Mouse (Mus musculus): ENCODE results near the gene Arid1b.

The Arid1b gene

DNA sequence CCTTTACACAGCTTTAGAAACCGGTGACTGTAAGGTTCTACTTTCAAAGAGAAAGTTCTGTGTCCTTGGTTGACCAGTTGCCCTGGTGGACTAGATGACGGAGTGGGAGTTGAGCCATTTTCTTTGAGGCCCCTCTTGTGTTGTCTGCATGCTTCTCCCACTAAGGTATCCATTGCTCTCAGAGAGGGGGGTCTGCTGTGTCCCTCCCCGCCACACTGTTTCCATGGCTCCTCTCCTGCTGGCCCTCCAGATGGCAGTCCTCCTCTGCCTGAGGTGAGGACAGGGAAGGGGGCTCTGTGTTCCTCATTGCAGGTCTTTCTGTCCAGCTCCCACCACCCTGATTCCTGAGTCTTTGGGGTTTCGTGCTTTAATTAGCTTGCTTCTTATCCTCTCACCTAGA is 62.5 kb downstream of the Arid1b start:
- DNase-seq (ENCODE audit: low spot score in 2 of 2), result no peak

DNA sequence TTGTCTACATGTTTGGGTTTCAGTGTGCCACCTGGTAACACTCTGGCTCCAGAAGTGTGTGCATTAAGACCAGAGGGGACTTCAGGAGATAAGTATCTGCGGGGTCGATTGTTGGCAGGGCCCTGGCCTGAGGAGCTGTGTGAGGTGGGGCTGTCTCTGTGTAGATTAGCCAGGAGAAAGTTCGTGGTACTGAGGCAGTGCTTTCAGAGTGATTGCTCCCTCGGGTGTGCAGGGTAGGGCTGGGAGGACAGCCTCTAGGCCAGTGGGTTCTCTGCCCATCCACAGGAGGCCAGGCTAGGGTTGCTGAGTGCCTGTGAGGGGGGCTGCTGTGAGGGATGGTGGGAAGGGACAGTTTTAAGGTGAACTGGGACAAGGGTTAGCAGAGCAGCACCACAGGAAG is 63.2 kb downstream of the Arid1b start:
- no peak for DNase-seq (ENCODE audit: low spot score in 2 of 2)

DNA sequence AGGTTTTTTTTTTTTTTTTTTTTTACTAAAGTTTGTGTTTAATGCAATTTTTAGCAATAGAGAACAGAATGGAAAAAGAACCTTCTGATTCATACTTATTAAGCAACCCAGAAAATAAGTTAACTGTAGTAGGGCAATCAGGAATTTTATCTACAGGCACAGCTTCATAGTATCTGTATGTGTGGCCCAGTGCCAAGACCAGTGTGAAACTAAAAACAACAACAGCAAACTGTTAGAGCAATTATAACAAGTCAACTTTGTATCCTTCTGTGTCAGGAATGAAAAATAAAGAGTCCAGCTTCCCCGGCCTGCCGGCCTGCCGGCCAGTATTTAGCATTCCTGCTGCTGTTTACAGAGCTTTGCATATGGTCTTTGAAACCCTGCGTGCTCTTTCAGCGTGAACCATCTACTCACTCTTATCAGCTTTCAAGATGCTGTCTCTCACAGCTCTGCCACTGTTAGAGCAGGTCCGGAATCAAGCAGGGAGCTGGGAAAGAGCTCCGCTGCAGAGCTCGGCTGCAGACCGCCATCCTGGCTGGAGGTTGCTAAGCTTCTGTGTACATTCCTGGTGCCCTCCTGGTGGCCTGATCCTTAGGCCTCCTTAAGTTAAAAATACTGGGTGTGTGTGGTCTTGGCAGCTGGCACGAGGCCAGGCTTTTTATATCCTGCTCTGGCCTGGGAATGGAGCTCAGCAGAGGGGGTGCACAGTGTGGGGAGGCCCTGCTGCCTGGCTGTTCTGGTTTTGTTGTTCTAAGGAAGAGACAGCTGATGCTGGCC is 64.0 kb downstream of the Arid1b start:
- DNase-seq (ENCODE audit: low spot score in 2 of 2), result no peak

DNA sequence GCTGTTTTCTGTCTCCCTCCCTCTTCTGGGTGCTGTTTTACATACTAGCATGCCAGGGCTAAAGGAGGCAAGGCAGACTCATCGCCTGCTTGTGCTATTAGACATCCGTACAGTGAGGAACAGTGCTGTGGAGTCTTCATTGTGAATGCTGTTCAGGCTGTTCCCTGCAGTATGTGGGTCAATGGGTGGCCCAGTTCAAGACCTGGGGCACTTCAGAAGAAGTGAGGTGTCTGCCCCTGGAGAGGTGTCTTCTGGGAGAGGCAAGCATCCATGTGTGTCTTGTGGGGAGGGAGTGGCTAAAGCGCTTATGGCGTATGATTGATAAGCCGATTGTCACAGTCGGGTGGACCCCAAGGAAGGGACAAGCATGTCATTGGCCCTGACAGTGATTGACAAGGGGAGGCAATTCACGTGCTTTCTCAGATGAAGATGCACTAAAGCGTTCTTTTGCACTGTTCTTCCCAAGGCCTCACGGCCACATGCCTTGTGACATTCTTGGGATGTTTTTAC is 65.0 kb downstream of the Arid1b start:
- DNase-seq (ENCODE audit: low spot score in 2 of 2), result no peak

DNA sequence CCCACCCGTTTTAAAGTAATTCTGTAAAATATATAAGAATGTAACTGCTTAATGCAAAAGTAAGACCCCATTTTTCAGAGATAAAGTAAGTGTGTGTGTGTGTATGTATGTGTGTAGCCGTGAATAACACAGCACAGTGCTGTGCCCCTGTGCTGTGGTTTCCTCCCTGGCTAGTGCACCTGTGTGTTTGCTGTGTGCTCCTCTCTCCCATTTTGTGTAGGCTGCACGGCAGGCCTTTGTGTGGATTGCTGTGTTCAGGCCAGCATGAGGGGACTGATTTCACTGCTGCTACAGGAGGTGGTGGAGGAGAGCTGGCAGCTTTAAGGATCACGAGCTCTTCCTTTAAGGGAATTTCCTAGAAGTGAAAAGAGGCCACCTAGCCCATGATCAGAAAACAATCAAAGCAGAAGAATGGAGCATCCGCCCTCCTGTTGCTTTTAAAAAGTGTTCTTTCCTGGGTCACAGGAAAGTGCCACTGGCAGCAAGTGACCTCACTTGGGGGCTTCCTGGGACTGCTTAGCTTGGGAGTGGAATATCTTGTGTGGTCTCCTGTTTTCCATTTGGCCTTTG is 66.5 kb downstream of the Arid1b start:
- DNase-seq (ENCODE audit: low spot score in 2 of 2), result no peak

DNA sequence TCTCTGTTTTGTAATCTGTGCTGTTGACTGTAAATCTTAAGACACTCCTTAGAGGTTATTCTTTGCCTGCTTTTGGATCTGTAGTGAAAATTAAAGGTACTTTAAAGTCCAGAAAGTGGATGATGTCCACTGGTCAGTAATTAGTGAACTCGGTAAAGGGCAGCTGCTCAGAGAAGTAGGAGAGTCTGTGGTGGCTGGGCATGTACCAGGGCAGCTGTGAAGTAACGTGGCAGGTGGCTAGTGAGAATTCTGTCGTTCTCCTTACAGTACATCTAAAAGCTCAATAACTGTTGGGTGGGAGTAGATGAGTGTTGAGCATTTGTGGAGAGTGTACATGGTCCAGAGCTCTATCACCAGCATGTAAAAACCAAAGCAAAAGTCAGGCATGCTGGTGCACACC is 67.1 kb downstream of the Arid1b start:
- DNase-seq (ENCODE audit: low spot score in 2 of 2), result no peak

DNA sequence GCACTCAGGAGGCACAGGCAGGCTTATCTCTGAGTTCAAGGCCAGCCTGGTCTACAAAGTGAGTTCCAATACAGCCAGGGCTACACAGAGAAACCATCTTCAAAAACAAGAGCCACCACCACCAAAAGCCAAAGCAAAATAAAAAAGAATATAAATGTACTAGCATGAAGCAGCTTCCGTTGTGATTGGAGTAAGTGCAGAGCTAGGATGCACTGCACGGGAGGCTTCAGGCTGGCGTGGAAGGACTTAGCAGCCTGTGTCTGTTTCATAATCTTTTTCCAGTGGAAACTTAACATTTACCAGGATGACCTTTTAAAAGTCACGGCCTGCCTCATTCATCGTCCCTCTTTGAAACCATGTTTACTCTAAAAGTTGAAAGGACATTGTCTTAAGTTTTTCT is 67.5 kb downstream of the Arid1b start:
- no peak for DNase-seq (ENCODE audit: low spot score in 2 of 2)

DNA sequence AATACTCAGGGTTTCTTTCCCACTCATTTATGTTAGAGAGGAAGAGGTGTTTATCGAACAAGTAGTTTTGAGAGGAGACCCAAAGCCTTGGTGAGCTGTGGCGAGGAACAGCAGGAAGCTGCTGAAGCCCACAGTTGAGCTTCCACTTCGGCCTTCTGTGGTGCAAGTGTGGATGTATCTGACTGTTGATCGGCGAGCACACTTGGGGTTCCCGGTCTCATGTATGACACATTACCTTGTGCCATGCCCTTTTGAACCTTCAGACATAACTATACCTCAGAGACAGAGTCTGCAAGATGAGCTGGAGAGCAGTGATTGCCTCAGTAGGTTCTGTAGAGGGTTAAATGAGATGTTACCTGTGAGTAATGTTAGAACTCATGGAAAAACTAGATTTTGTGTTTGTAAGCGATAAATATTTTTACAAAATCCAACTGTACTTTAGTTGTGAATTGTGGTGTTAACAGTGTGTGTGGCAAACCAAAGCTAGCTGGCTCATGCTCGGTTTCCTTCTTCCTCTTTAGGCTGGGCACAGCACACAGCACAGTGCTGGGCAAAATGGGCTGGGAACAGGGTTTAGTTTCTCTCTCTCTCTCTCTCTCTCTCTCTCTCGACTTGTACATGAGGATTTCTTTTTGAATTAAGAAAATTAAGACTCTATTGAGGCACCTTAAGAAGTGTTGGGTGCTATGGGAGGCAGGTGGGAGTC is 69.5 kb downstream of the Arid1b start:
- DNase-seq (ENCODE audit: low spot score in 2 of 2), result no peak

DNA sequence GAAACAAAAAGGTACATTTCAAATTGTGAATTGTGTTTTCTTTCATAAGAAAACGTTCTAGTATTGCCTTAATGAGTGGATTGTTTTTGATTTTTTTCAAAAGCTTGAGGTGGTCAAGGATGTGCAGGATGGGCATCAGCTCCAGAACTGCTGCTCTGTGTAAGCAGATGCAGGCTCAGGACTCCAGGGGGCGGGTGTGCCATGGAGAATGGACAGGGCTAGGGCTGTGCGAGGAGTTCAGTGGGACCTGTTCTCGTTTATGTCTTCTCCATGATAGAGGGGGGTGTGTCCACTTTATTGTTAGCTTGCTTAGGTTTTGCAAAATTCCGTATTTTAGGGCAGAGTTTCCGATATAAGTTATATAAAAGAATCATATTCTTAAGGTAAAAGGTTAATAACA is 70.6 kb downstream of the Arid1b start:
- no peak for DNase-seq (ENCODE audit: low spot score in 2 of 2)

DNA sequence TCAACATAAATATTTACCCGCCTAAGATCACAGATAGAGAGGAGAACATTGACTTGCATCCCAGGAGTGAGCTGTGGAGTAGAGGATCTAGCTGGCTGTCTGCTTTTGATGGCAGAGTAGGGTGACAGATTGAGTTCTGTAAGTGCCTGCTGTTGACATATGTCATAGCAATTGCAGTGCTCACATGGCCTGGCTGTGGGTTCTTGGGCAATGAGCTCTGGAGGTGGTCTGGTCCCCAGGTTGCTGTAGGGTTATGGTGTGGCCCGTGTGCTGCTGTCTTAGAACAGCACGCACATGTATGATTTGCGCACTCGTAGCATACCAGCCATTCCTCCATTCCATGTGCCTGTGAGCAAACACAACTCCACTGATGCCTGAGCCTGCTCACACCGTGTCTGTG is 71.1 kb downstream of the Arid1b start:
- no peak for DNase-seq (ENCODE audit: low spot score in 2 of 2)

DNA sequence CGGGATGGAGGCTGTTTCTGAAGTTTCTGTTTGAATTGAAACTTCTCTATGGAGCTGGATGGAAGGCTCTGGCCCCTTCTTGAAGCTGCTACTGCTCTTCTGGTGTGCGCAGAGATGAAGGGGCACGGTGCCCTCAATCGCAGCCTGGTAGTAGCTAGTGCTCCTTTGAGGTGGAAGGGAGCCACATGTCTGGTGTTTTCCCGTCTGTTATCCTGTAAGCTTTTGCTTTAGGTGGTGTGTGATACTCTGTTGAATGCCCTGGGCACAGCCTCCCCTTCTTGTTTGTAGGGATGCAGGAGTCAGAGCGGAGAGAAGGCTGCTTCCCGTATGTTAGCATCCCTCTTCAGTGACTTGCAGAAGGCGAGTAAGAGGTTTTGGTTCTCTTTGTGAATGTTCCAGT is 72.7 kb downstream of the Arid1b start:
- DNase-seq (ENCODE audit: low spot score in 2 of 2), result no peak

DNA sequence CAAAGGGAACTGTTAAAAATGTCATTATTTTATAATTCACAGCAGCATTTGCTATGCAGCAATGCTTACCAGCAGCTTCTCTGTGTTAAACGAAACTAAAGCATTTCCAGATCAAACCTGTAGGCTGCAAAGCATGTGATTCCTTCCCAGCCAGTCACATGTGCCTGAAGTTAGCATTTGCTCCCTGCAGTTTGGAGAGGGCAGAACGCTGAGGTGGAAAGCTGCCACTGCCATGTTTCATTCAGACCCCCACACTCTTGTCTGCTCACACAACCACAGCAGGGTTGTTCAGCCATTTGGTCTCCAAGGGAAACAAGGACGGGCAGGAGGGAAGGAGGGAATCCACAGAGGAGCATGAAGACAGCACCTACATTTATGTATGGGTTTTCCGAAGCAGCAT is 73.1 kb downstream of the Arid1b start:
- no peak for DNase-seq (ENCODE audit: low spot score in 2 of 2)

DNA sequence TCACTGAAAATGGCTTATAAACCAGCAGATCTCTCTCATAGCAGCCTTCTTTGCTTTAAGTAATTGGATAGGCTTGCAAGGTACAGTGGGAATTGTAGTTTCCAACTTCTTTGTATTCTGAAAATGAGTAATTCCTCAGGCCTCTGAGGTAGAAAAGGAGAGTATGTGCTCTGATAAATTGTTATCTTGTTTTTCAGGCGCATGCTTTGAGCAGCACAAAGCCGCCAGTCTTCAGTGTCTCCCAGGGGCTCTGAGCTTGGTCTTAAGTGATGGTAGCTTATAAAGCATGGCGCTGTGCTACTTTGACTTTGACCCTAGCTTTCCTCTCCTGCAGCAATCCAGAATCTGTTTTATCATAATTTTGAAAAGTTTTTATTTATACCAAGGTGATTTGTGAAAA is 76.3 kb downstream of the Arid1b start:
- no peak for DNase-seq (ENCODE audit: low spot score in 2 of 2)

DNA sequence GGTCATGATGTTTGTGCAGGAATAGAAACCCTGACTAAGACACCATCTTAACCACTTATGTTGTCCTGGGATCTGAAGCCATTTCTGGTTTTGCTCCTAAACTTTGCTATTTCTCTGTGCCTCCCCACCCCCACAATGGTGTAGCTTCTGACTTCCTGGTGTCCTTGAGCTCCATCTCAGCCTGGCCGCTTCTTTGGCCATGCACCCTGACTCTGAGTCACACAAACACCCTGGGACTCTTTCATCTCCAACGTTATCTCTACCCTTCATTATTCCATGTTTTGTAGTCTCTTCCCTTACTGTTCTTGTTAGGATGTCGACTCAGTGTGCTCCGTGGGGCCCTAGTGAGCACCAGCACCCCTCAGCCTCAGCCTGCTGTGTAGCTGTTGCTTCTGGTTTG is 78.4 kb downstream of the Arid1b start:
- DNase-seq (ENCODE audit: low spot score in 2 of 2), result no peak

DNA sequence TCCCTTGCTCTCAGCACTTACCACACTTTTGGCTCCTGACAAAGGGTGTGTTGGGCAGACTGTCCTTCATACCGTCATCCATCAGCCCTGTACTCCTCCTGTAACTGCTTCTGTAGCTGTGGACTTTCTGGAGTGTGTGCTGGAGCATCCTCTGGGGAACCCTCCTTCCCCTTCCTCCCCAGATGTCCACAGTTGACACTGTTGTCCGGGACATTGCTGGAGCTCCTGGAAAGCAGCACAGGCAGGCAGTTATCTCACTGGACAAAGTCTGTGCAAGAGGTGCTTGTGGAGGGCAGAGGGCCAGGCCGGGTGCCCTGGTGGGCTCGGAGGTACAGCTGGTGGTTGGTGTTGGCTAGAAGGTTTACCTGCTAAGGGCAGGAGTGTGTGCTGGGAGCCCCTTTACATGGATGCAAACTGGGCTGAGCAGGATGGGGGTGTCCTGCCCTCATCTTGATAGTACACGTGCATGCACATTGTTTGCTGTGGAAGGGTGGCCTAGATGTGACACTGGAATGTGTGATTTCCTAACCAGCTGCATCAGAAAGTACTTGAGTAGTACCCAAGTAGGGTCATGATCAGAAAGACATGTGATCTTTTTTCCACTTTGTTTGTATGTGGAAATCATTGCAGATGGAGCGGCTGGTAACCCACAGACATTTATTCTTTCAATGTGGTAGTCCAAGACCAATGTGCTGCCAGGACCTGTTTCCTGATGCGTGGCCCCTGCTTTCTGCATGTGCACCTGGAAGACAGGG is 80.8 kb downstream of the Arid1b start:
- no peak for DNase-seq (ENCODE audit: low spot score in 2 of 2)

DNA sequence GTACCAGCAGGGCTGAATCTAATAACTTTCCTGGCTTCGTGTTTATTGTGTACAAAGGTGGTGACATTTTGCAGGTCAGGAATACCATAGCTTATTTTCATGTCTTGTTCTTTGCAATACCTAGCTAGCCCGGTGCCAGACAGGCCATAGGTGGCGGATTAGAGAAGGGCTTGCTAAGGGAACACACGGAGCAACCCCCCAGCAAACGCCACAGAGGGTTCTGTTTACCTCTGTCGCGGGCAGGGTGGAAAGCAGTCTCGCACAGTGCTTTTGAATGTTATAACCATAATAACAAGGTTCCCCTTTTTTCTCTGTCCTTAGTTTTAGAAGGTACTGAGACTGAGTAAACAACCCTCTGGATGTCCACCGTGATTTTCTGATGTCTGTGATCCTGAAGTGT is 83.9 kb downstream of the Arid1b start:
- DNase-seq (ENCODE audit: low spot score in 2 of 2), result no peak

DNA sequence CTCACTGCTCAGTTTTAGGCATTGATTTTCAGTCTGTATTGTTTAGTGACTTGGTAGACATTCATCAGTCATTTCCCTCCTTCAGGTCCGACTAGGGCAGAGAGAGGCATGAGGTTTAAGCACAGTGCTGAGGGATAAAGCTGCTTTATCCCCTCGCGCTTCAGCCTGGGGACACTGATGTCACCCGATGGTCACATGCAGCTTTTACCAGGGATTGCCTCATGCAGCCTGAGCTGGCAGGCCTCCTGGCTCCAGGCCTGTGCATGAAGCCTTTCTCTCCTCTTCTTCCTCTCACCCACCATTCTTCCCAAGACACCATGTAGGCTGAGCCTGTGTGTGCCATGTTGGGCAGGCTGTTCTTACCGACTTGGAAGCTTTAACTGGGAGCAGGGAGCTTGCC is 84.4 kb downstream of the Arid1b start:
- DNase-seq (ENCODE audit: low spot score in 2 of 2), result no peak

DNA sequence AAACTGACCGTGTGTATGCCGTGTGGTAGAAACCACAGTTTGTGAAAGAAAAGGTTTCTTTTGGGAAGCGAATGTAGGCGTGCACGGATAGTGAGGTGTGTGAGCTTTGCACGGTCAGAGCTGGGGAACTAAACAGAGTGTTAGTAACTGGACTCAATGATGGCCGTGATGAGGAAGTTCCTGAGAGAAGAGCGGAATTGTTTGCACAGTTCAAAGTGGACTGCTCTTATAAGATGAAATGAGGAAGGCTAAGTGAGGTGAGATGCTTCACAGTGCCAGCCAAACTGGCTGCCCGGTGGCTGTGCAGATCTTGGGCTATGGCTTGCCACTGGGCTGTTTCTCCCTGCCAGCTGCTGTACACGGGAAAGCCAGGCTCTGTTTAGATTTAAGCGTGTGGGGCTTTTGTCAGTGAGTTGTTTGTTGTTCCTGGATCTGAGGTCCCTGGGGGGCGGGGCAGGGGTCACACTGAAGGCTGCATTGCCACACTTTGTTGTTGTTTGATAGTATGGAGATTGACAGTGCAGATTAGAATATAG is 86.8 kb downstream of the Arid1b start:
- no peak for DNase-seq (ENCODE audit: low spot score in 2 of 2)

DNA sequence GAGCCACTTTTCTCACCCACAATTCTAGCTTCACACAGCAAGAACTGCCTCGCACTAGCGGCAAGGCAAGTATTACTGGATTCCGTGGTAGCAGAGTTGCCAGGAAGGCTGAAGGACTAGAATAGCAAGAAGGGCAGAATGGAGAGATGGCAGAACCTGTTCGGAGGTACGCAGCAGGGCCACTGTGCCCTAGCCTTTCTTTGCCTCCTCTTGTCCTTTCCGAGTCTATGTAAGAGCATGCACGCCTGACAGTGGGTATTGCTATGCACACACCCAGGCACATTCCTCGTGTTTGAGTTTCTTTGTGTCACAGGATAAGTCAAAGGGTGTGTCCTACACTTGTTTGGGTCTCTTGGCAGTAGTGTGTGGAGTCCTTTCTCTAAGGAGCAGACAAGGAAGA is 88.1 kb downstream of the Arid1b start:
- DNase-seq (ENCODE audit: low spot score in 2 of 2), result no peak

DNA sequence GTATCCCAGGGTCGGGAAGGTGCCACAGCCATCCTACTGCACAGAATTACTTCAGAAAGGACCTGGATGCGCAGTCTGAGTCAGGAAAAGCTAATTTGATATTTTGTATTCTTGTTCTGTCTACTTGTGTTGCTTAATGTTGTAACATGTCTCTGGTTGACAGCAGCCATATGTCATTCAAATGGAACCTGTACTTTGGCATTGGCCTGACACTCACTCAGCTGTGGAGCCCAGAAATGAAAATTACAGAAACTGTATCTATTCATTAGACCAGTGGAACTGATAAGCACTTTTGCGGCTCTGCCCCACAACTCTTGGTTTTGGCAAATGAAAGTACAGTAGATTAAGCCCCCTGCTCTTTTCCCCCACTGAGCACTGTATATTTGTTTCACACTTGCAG is 89.4 kb downstream of the Arid1b start:
- DNase-seq (ENCODE audit: low spot score in 2 of 2), result no peak

DNA sequence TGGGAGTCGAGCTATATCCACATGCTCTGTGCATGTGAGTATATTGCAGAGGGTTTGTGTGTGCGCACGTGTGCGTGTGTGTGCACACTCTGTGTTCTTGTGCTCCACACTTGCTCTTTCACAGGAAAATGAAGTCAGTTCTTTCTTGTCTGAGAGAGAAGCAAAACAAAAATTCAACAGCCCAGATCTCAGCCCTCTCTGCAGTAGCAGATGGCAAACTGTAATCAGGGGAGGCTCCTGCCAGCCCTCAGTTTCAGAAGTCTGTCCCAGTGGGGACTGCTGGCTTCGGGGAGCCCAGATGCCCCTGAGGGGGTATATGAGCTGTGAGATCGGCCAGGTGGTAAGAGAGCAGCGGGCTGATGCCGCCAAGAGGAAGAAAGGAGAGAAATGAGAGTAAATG is 90.0 kb downstream of the Arid1b start:
- no peak for DNase-seq (ENCODE audit: low spot score in 2 of 2)

DNA sequence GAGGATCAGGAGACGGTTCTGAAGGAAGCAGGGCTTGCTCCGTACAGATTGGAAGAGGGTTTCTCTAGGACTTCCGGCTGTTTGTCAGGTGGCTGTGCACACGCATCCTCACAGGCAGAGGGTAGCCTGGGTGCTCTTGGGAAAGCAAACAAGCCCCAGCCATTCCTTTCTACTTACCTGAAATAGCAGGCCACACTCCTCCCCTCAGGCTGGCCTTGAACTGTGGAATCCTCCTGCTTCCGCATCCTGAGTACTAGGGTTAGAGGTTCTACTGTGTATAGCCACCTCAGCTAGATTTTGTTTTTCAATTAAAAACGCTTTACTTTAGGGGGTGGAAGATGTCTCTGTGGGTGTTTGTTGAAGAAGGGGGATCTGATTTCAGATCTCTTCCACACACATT is 90.9 kb downstream of the Arid1b start:
- no peak for DNase-seq (ENCODE audit: low spot score in 2 of 2)

Data from frontal cortex, postnatal 25 days (tissue).